Mouse (Mus musculus) forebrain, postnatal 0 days (tissue): ENCODE data around the gene Gpx7. TPM values are rescaled to one million over a fixed set of nuclear protein-coding genes. Genes with fewer than 3 reads are reported as not detected.

ENCODE experiments used
- ATAC-seq: fragments of 200-750 bp; cut with Nextera tagmentation; 2 replicates; pipeline ENCODE4 v1.8.0; 2017; ENCODE audit warnings: mild to moderate bottlenecking, moderate library complexity
- DNase-seq: peaks from one replicate; pipeline ENCODE4 v3.0.0-alpha.2; 2015
- H3K27ac ChIP-seq: fragments of 300-500 bp; sonication (generic); 2 replicates; pipeline ENCODE4 v1.5.1; 2014; ENCODE audit warnings: low read depth, mild to moderate bottlenecking, antibody characterized with exemption, low read length, moderate library complexity, mixed read lengths
- H3K27me3 ChIP-seq: fragments of 300-500 bp; sonication (generic); 2 replicates; pipeline ENCODE4 v1.6.1; 2014; ENCODE audit warnings: mild to moderate bottlenecking, low read length, mixed read lengths; ENCODE audit not compliant: insufficient read depth
- H3K36me3 ChIP-seq: fragments of 300-500 bp; sonication (generic); 2 replicates; pipeline ENCODE4 v1.6.1; 2014; ENCODE audit warnings: mild to moderate bottlenecking, moderate library complexity; ENCODE audit not compliant: insufficient read depth
- H3K4me1 ChIP-seq: fragments of 300-500 bp; sonication (generic); 2 replicates; pipeline ENCODE4 v1.6.1; 2014; ENCODE audit warnings: antibody characterized with exemption; ENCODE audit not compliant: insufficient read depth
- H3K4me2 ChIP-seq: fragments of 300-500 bp; sonication (generic); 2 replicates; pipeline ENCODE4 v1.6.1; 2014; ENCODE audit warnings: low read depth, mild to moderate bottlenecking, moderate library complexity
- H3K4me3 ChIP-seq: fragments of 300-500 bp; sonication (generic); 2 replicates; pipeline ENCODE4 v1.5.1; 2014; ENCODE audit warnings: low read depth, low read length, mixed read lengths
- H3K9ac ChIP-seq: fragments of 300-500 bp; sonication (generic); 2 replicates; pipeline ENCODE4 v1.6.1; 2014; ENCODE audit warnings: mild to moderate bottlenecking
- H3K9me3 ChIP-seq: fragments of 300-500 bp; sonication (generic); 2 replicates; pipeline ENCODE4 v1.6.1; 2016; ENCODE audit warnings: low read length
- CTCF ChIP-seq: sonication (generic); IDR thresholded peaks from 2 replicates; pipeline ENCODE4 v1.5.1; 2016; ENCODE audit warnings: antibody characterized with exemption, control low read depth, low read depth
- WGBS: fragments of 180-500 bp; shearing (Covaris S2); extraction: QIAGEN DNeasy Blood & Tissue Kit; methylation state at CpG from one replicate; pipeline ENCODE4 v1.1.7; 2014; 5-methylcytosine and 5-hydroxymethylcytosine counted together
- polyA plus RNA-seq: library from polyadenylated mRNA; unstranded; fragments of >200 nt; fragmentation: Nextera tagmentation; extraction: Ambion mirVana; gene quantifications from 2 replicates; pipeline ENCODE4 v1.2.1, GENCODE M21; 2015
- total RNA-seq: library from RNA; depleted of rRNA; stranded (reverse); fragments of >200 nt; gene quantifications from 2 replicates; pipeline ENCODE4 v1.2.3, GENCODE M21; 2014; rRNA removed

Gpx7 gene
- 24.1 and 38.5 TPM in 2 replicates for total RNA-seq
- polyA plus RNA-seq, result 37.5 and 46.4 TPM in 2 replicates

DNA sequence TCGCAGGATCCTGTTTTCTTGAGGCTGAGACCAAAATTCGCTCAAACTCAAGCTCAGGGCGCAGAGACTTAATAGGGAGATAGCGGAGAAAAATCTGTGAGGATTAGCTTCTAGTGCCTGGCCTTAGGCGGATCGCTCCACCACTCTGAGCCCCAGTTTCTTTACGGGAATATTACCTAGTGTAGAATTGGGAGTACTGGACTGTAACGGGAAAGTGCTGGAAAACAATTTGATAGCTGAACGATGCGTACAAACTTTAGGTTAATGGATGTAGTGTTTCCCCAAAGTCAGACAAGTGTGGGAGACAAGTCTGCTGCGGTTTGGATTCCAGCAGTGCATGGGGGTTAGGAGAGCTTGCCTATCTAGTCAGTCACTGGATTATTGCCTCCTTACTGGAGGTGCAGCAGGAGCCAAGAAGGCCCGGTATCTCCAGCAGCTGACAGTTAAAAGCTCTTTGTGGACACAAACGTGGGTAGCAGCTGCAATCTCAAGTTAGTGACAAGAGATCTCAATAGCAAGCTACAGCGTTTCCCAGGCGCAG is at the start of gene Gpx7:
Gene Gpx7 (minus strand): TSS at position 101 of the 541 bp plus-strand sequence.
- peak within 1 kb of the TSS; percentile 48 for H3K4me3 ChIP-seq
- 8% methylated on average over 15 of the region's 15 CpGs for WGBS
- no peaks in the 10 kb centered on the region for H3K4me1 ChIP-seq
- peak within 1 kb of the TSS; percentile 59 for H3K27ac ChIP-seq
- H3K9me3 ChIP-seq, result no peaks in the 10 kb centered on the region
- DNase-seq (peak; percentile 34), ATAC-seq (peak; percentile 47)
- peaks cover 3% of the 10 kb centered on the region; the same call in 1 of the 2 replicates for H3K36me3 ChIP-seq
- H3K4me2 ChIP-seq, result peak within 1 kb of the TSS; percentile 89
- no peak for TF ChIP-seq CTCF
- H3K27me3 ChIP-seq, result no peaks in the 10 kb centered on the region
- peak within 1 kb of the TSS; percentile 71 for H3K9ac ChIP-seq

- H3K36me3 ChIP-seq, result no peaks in the 10 kb centered on the region
- ATAC-seq (no peak), DNase-seq (no peak)
- no peaks in the 10 kb centered on the region for H3K9me3 ChIP-seq
- peaks cover 9% of the 10 kb centered on the region for H3K4me1 ChIP-seq
- no peak overlapping the region for H3K9ac ChIP-seq
- no peak for TF ChIP-seq CTCF
- H3K4me3 ChIP-seq, result no peak overlapping the region
- 80% methylated on average over 2 of the region's 2 CpGs for WGBS
- no peak overlapping the region for H3K4me2 ChIP-seq
- H3K27ac ChIP-seq, result no peak overlapping the region
- H3K27me3 ChIP-seq, result no peaks in the 10 kb centered on the region
Measured at GRCm38 (mm10) chr4:108456028-108456427, 49.3 kb upstream of the Gpx7 start.

GRCm38 (mm10) chr4:108448091-108448490 is 41.3 kb upstream of the Gpx7 start:
- no peak for TF ChIP-seq CTCF
- no peak overlapping the region for H3K4me3 ChIP-seq
- H3K4me1 ChIP-seq, result no peaks in the 10 kb centered on the region
- no peak overlapping the region for H3K27ac ChIP-seq
- DNase-seq, result no peak
- ATAC-seq, result no peak
- no peaks in the 10 kb centered on the region for H3K36me3 ChIP-seq
- no peak overlapping the region for H3K4me2 ChIP-seq
- 57% methylated on average over 7 of the region's 7 CpGs for WGBS
- H3K9ac ChIP-seq, result no peak overlapping the region
- H3K27me3 ChIP-seq, result no peaks in the 10 kb centered on the region
- no peaks in the 10 kb centered on the region for H3K9me3 ChIP-seq

DNA sequence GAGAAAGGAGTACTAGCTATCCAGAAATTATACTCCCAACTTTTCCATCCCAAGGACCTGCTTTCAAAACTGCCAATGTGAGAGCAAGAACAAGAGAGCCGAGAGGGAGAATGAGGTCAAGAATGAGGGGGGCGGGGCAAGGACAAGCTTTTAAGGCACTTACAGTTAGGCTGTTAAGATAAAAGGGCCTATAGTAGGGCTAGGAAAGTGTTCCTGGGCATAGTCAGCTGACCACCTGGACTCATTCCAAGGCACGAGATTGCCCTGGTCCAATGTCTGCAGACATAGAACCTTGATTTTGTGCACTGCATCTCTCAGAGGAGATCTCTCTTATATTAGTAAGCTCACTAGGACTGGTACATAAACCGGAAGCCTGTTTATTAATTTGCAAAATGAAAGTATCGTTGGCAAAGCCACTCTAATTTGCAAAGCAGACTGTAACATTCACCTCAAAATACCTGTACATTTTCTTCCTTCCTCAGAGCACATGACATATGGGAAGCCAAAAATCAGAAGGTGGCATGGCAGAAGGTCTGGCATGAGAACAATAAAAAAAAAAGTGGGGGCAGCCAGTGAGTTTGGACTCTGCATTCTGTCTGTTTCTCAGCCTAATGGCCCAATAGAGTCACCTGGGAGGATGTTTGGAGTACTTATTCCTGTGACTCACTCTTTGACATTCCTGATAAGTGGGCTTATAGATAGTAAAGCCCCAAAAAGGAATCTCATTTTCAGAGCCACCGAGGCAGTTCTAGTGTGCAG is 31.5 kb upstream of the Gpx7 start:
- no peak overlapping the region for H3K4me3 ChIP-seq
- H3K27ac ChIP-seq, result no peak overlapping the region
- TF ChIP-seq CTCF, result no peak
- DNase-seq, result no peak
- no peaks in the 10 kb centered on the region for H3K4me1 ChIP-seq
- no peak overlapping the region for H3K4me2 ChIP-seq
- 62% methylated on average over 6 of the region's 6 CpGs for WGBS
- H3K27me3 ChIP-seq, result no peaks in the 10 kb centered on the region
- ATAC-seq, result no peak
- no peaks in the 10 kb centered on the region for H3K36me3 ChIP-seq
- H3K9ac ChIP-seq, result no peak overlapping the region
- H3K9me3 ChIP-seq, result no peaks in the 10 kb centered on the region

DNA sequence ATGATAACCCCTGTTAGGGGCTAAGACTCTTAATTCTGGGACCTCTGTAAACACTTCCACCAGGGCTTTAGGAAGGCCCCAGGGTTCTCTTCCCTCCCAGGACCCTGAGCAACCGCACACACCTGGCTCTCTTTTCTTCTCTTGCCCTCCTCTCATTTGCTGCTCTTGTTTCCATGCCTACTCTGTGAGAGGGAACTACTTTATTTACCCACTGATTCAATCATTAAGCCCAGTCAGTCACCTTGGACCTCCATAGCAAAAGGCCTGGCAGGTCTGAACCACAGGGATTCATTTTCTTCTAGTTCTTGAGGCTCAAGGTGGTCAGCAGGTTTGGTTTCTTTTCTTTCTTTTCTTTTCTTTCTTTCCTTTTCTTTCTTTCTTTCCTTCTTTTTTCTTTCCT is 29.5 kb upstream of the Gpx7 start:
- Histone ChIP-seq H3K9ac (no peak overlapping the region), H3K36me3 (no peaks in the 10 kb centered on the region), H3K27ac (no peak overlapping the region), H3K27me3 (no peaks in the 10 kb centered on the region), H3K4me3 (no peak overlapping the region), H3K9me3 (no peaks in the 10 kb centered on the region), H3K4me2 (no peak overlapping the region), H3K4me1 (no peaks in the 10 kb centered on the region)
- 80% methylated on average over 1 of the region's 1 CpGs for WGBS
- no peak for TF ChIP-seq CTCF
- ATAC-seq (no peak), DNase-seq (no peak)

GRCm38 (mm10) chr4:108435646-108436045 is 28.9 kb upstream of the Gpx7 start:
- Histone ChIP-seq H3K27ac (no peak overlapping the region), H3K27me3 (no peaks in the 10 kb centered on the region), H3K4me3 (no peak overlapping the region), H3K36me3 (no peaks in the 10 kb centered on the region), H3K4me2 (no peak overlapping the region), H3K9me3 (no peaks in the 10 kb centered on the region), H3K9ac (no peak overlapping the region), H3K4me1 (no peaks in the 10 kb centered on the region)
- TF ChIP-seq CTCF, result no peak
- WGBS, result 70% methylated on average over 3 of the region's 3 CpGs
- DNase-seq, result no peak
- ATAC-seq, result no peak

DNA sequence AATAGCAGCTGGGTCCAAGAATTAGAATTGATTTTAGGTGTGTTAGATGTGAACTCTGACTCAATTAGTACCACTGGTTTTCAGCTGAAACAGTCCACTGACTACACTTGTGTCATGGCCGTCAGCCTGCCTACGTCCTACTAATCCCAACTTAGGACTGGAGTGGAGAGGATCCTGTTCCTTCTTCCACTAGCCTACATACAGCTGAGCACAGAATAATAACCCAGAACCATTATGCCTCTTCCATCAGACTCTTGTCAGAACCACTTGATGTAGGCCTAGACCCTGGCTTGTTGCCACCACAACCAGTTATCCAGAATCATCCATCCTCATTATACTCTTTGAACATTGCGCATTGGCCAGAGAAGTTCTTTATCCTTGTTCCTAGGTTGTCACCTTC is 28.0 kb upstream of the Gpx7 start:
- DNase-seq (no peak), ATAC-seq (no peak)
- Histone ChIP-seq H3K4me3 (no peak overlapping the region), H3K27ac (no peak overlapping the region), H3K27me3 (no peaks in the 10 kb centered on the region), H3K4me2 (no peak overlapping the region), H3K4me1 (no peaks in the 10 kb centered on the region), H3K9ac (no peak overlapping the region), H3K9me3 (no peaks in the 10 kb centered on the region), H3K36me3 (no peaks in the 10 kb centered on the region)
- no peak for TF ChIP-seq CTCF
- WGBS, result 92% methylated on average over 3 of the region's 3 CpGs
